Mouse (Mus musculus): ENCODE results near the gene Lrrc75a. TPM values are rescaled to one million over a fixed set of nuclear protein-coding genes. Genes with fewer than 3 reads are reported as not detected.

The Lrrc75a gene
- polyA plus RNA-seq, 1 experiment from 2014 or later, result 5.6 TPM

DNA sequence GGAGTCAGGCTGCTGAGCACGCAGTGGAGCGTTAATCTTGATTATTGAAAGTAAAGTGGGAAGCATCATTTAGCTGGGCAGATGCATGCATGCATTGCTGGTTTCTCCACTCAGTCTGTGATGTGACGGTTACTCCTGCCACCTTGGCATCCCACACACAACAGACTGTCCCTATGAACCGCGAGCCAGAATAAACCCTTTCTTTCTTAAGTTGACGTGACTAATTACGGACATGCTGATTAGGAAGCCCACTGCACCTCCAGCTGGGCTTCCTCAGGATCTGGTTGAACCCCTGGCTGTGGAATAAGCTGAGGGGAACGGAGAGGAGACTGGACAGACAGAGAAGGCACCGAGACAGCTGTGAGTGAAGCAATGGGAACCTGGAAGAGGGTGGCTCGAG lies 35.7 kb downstream of the Lrrc75a start:
- Histone ChIP-seq H3K27ac (ENCODE audit: low read length) (no peak overlapping the region), H3K27me3 (ENCODE audit: control insufficient read depth, insufficient read depth, low read length) (no peaks in the 10 kb centered on the region), H3K36me3 (ENCODE audit: control insufficient read depth, insufficient read depth, low read length) (0 out of 2 replicates have a peak, but pooled peaks cover 3% of the 10 kb centered on the region), H3K4me1 (ENCODE audit: control insufficient read depth, insufficient read depth, low read length) (peaks cover 7% of the 10 kb centered on the region), H3K4me2 (ENCODE audit: low read depth, low read length) (no peak overlapping the region), H3K9me3 (replicated peaks; ENCODE audit: control insufficient read depth, low read length) (no peaks in the 10 kb centered on the region), H3K9ac (ENCODE audit: low read length) (no peak overlapping the region), H3K4me3 (replicated peaks; ENCODE audit: low read length) (no peak overlapping the region)
- no peak for ATAC-seq (ENCODE audit: insufficient read depth, low FRiP score)
- 79% methylated on average over 10 of the region's 10 CpGs for WGBS

DNA sequence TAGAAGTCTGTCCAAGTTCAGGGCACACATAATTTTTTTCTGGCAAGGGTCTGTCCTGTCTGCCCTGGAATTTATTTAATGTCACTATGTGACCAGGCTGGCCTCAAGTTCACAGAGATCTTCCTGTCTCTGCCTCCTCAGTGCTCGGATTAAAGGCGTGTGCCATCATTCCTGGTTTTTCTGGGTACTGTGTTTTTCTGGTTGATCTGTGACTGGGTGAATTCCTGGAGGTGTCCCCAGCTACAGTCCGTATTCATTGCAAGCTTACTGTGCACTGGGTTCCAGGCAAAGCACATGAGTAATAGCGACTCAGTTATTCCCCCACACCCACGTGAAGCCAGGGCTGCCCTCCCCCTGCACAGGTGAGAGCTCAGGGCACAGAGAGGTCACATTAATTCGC lies 38.0 kb downstream of the Lrrc75a start:
- ATAC-seq (ENCODE audit: insufficient read depth, low FRiP score), result no peak
- 75% methylated on average over 6 of the region's 6 CpGs for WGBS
- no peaks in the 10 kb centered on the region for H3K9me3 ChIP-seq (replicated peaks; ENCODE audit: control insufficient read depth, low read length)

DNA sequence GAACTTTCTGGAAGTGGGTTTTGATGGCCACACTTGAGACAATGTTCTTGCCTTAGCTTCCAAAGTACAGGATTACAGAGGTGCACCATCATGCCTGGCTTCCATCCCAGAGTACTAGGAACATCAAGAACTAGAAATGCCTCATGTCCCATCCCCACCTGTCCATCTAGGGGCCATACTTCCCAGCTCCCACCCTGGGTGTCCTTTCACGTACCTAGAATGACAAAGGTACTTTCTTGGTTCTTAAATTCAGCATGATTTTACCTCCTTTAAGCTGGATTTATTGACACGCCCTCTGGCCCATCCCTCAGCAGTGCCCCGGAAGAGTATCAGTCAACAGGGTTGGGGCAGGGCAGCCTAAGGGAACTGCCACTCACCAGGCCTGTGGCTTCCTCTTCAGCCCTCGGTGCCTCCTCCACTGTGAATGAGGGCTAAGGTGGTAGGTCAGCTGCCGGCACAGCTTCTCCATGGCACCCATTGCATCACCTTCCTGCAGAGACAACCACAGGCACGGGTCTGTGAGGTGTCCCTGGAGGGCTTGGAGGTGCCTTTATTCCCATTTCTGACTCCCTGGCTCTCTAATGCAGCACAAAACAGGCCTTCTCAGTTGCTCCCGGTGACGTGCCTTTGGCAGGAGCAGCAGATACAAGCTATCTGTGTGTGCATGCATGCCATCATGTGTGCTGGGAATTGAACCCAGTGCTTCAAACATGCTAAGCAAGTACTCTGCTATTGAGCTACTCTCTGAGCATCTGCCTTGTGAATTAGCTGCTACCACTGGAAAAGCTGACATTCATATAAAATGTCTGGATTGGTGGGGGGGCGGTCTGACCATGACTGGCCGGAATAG lies 39.3 kb downstream of the Lrrc75a start:
- ATAC-seq (ENCODE audit: insufficient read depth, low FRiP score), result no peak
- 70% methylated on average over 10 of the region's 10 CpGs for WGBS
- H3K36me3 ChIP-seq (ENCODE audit: control insufficient read depth, insufficient read depth, low read length), result peaks cover 25% of the 10 kb centered on the region

More for the DNA sequence above, 38.0 kb downstream of the Lrrc75a start:
- no peak overlapping the region for H3K4me2 ChIP-seq (ENCODE audit: low read depth, low read length)
- no peak overlapping the region for H3K27ac ChIP-seq (ENCODE audit: low read length)
- H3K4me1 ChIP-seq (ENCODE audit: control insufficient read depth, insufficient read depth, low read length), result peaks cover 13% of the 10 kb centered on the region
- no peak overlapping the region for H3K4me3 ChIP-seq (replicated peaks; ENCODE audit: low read length)
- H3K27me3 ChIP-seq (ENCODE audit: control insufficient read depth, insufficient read depth, low read length), result no peaks in the 10 kb centered on the region
- peaks cover 21% of the 10 kb centered on the region for H3K36me3 ChIP-seq (ENCODE audit: control insufficient read depth, insufficient read depth, low read length)
- H3K9ac ChIP-seq (ENCODE audit: low read length), result no peak overlapping the region

DNA sequence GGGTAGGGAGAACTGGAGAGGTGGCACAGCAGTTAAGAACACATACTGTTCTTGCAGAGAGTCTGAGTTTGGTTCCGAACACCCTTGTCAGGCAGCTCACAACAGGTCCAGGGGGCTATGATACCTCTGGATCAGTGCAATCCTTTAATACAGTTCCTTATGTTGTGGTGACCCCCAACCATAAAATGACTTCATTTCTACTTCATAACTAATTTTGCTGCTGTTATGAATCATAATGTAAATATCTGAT lies 40.4 kb downstream of the Lrrc75a start:
- ATAC-seq (ENCODE audit: insufficient read depth, low FRiP score), result no peak
- Histone ChIP-seq H3K4me1 (ENCODE audit: control insufficient read depth, insufficient read depth, low read length) (peaks cover 22% of the 10 kb centered on the region), H3K9ac (ENCODE audit: low read length) (no peak overlapping the region), H3K4me2 (ENCODE audit: low read depth, low read length) (no peak overlapping the region), H3K9me3 (replicated peaks; ENCODE audit: control insufficient read depth, low read length) (no peaks in the 10 kb centered on the region), H3K36me3 (ENCODE audit: control insufficient read depth, insufficient read depth, low read length) (peaks cover 25% of the 10 kb centered on the region), H3K27ac (ENCODE audit: low read length) (no peak overlapping the region), H3K4me3 (replicated peaks; ENCODE audit: low read length) (no peak overlapping the region), H3K27me3 (ENCODE audit: control insufficient read depth, insufficient read depth, low read length) (no peaks in the 10 kb centered on the region)
- WGBS, result 89% methylated on average over 1 of the region's 1 CpGs

More for the DNA sequence above, 39.3 kb downstream of the Lrrc75a start:
- no peak overlapping the region for H3K4me2 ChIP-seq (ENCODE audit: low read depth, low read length)
- H3K27me3 ChIP-seq (ENCODE audit: control insufficient read depth, insufficient read depth, low read length), result no peaks in the 10 kb centered on the region
- no peak overlapping the region for H3K4me3 ChIP-seq (replicated peaks; ENCODE audit: low read length)
- peaks cover 23% of the 10 kb centered on the region for H3K4me1 ChIP-seq (ENCODE audit: control insufficient read depth, insufficient read depth, low read length)
- no peak overlapping the region for H3K9ac ChIP-seq (ENCODE audit: low read length)
- H3K27ac ChIP-seq (ENCODE audit: low read length), result no peak overlapping the region
- no peaks in the 10 kb centered on the region for H3K9me3 ChIP-seq (replicated peaks; ENCODE audit: control insufficient read depth, low read length)

DNA sequence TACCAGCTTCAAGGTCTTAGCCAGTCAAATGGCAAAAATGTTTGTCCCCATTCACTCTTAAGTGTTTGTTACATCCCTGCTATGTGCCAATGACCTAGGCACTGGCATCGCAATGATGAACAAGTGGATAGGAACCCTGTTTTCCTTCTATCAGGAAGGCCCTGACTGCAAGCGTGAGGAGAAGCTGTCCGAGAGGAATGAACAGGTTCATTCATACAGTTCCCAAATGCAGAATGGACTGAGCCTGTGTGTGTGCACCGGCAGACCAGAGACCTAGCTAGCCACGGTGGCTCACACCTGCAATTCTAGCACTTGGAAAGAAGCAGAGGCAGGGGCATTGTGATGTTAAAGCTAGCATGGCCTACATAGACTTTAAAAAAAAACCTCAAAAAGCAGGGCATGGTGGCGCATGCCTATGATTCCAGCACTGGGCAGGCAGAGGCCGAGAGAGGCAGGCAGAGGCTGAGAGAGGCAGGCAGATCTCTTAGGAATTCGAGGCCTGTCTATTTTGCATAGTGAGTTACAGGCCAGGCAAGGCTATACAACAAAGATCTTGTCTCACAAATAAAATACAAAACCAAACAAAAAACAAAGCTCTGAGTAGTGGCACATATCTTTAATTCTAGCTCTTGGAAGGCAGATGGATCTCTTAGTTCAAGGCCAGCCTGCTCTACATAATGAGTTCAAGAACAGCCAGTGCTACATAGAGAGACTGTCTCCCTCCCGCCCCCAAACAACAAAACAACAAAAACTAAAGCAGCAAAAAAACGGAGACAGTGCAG lies 41.0 kb downstream of the Lrrc75a start:
- ATAC-seq (ENCODE audit: insufficient read depth, low FRiP score), result no peak
- H3K4me3 ChIP-seq (replicated peaks; ENCODE audit: low read length), result no peak overlapping the region
- H3K27ac ChIP-seq (ENCODE audit: low read length), result no peak overlapping the region
- H3K9me3 ChIP-seq (replicated peaks; ENCODE audit: control insufficient read depth, low read length), result no peaks in the 10 kb centered on the region
- no peak overlapping the region for H3K4me2 ChIP-seq (ENCODE audit: low read depth, low read length)
- WGBS, result 65% methylated on average over 10 of the region's 10 CpGs
- peaks cover 25% of the 10 kb centered on the region for H3K36me3 ChIP-seq (ENCODE audit: control insufficient read depth, insufficient read depth, low read length)
- H3K4me1 ChIP-seq (ENCODE audit: control insufficient read depth, insufficient read depth, low read length), result peaks cover 22% of the 10 kb centered on the region
- H3K9ac ChIP-seq (ENCODE audit: low read length), result no peak overlapping the region
- H3K27me3 ChIP-seq (ENCODE audit: control insufficient read depth, insufficient read depth, low read length), result no peaks in the 10 kb centered on the region

DNA sequence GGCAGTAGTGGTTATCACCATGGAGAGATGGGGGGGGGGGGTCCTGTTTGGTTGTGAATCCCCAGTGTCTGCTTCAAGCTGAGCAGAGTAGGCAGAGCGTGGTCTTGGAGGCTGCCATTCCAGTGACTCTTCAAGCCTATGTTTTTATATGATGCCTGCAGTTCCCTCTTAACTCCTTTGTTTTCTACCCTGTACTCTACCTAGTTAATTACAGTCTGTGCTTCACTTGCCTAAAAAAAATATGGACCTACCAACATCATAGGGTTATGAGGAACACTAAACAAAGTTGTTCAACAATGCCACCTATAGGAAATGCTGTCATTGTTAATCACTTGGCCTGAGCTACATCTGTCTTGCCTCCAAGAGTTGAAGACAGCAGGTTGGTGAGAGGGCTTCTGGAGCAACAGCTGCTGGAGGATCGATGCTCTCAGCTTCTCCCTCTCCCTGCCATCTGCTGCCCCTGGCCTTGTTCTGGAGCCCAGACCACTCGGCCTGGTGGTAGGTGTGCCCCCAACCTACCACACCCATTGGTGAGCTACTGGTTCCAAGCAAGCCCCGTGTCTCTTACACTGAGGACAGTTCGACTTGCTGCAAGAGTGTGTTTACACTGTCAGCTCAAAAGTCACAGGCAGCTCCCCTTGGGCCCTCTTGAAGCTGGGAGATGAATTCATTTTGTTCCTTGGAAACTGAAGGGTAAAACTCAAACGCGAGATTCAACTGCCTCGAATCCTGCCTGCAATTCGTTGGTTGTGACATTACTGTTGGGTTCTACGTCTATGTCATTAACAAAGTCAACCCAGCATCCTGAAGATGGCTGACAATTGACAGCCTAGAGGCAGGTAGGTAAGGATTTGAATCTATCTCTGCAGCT lies 41.8 kb downstream of the Lrrc75a start:
- Histone ChIP-seq H3K9ac (ENCODE audit: low read length) (peak overlapping the region; percentile 60; the same call in 1 of the 2 replicates), H3K36me3 (ENCODE audit: control insufficient read depth, insufficient read depth, low read length) (peaks cover 25% of the 10 kb centered on the region), H3K9me3 (replicated peaks; ENCODE audit: control insufficient read depth, low read length) (no peaks in the 10 kb centered on the region), H3K27ac (ENCODE audit: low read length) (no peak overlapping the region), H3K4me2 (ENCODE audit: low read depth, low read length) (no peak overlapping the region), H3K27me3 (ENCODE audit: control insufficient read depth, insufficient read depth, low read length) (no peaks in the 10 kb centered on the region), H3K4me3 (replicated peaks; ENCODE audit: low read length) (no peak overlapping the region), H3K4me1 (ENCODE audit: control insufficient read depth, insufficient read depth, low read length) (peaks cover 27% of the 10 kb centered on the region)
- 45% methylated on average over 10 of the region's 10 CpGs for WGBS
- ATAC-seq (ENCODE audit: insufficient read depth, low FRiP score), result no peak

DNA sequence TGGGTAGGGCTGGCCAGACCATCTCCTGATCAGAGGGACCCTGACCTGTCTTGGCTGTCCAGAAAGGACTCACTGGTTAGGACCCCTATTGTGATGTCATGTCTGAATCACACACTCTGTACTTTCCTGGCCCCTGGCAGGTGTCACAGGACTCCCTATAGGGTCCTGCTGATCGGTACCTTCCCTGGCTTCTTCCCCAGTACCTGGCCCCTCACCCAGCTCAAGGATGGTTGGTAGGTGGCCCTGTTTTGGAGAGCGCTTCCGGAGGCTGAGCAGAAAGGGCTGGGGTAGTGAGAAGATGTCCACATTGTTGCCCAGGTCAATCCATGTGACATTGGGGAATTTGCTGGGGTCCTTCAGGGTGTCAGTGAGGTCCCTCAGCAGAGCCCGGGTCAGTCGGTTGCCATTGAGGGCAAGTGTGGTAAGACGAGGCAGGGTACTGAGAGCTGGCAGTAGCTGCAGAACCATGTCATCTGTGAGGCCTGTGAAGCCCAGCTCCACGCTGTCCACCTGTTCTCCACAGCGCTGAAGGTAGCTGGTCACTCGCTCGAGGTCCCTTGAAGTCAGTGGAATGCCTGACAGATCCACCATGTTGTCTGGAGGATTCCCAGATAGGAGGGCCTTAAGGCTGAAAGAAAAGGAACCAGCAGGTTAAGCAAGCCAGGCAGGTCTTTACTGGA lies 42.6 kb downstream of the Lrrc75a start:
- no peaks in the 10 kb centered on the region for H3K9me3 ChIP-seq (replicated peaks; ENCODE audit: control insufficient read depth, low read length)
- 44% methylated on average over 10 of the region's 10 CpGs for WGBS
- H3K9ac ChIP-seq (ENCODE audit: low read length), result peak overlapping the region; percentile 60
- ATAC-seq (ENCODE audit: insufficient read depth, low FRiP score), result no peak
- H3K36me3 ChIP-seq (ENCODE audit: control insufficient read depth, insufficient read depth, low read length), result peaks cover 25% of the 10 kb centered on the region
- peaks cover 27% of the 10 kb centered on the region for H3K4me1 ChIP-seq (ENCODE audit: control insufficient read depth, insufficient read depth, low read length)
- H3K4me2 ChIP-seq (ENCODE audit: low read depth, low read length), result peak overlapping the region; percentile 64
- H3K27me3 ChIP-seq (ENCODE audit: control insufficient read depth, insufficient read depth, low read length), result no peaks in the 10 kb centered on the region
- peak overlapping the region; percentile 31 for H3K27ac ChIP-seq (ENCODE audit: low read length)
- H3K4me3 ChIP-seq (replicated peaks; ENCODE audit: low read length), result 0 out of 2 replicates have a peak overlapping the region, but pooled peaks have one; percentile 61

DNA sequence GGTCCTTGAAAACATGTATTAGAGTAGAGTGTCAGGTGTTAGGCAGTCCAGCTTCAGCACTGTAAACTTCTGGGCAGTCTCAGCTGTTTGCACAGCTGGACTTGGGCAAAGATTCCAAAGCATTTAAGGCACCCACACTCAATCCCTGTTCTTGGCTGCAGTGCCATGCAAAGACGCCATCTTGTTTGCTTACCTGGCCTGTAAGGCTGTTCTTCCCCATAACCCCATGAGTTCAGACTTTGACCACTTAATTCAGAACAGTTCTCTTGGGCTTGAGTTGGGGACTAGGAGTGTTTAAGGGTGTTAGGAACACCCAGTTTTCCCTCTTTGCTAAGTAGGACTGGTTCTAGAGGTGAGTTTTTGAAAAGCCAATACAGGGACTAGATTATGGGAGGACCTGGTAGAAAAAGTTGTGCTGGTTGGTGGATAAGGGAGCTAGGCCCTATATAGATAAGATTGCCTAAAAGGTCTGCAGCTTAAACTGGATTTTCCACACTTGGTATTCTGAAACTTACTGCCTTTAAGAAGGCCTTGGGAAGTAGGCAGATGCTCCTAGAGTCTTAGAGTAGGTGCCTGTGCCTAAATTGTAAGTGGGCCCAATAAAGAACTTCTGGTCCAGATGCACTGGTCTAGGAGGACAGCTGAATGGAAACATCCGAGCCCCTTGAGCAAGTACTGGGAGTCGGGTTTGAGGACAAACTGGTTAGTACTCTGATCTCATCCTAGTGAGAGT lies 43.3 kb downstream of the Lrrc75a start:
- H3K9ac ChIP-seq (ENCODE audit: low read length), result peak overlapping the region; percentile 60
- peak overlapping the region; percentile 61; the same call in 1 of the 2 replicates for H3K4me3 ChIP-seq (replicated peaks; ENCODE audit: low read length)
- peak overlapping the region; percentile 64 for H3K4me2 ChIP-seq (ENCODE audit: low read depth, low read length)
- ATAC-seq (ENCODE audit: insufficient read depth, low FRiP score), result no peak
- H3K27ac ChIP-seq (ENCODE audit: low read length), result peak overlapping the region; percentile 31; the same call in 1 of the 2 replicates
- no peaks in the 10 kb centered on the region for H3K27me3 ChIP-seq (ENCODE audit: control insufficient read depth, insufficient read depth, low read length)
- H3K36me3 ChIP-seq (ENCODE audit: control insufficient read depth, insufficient read depth, low read length), result peaks cover 25% of the 10 kb centered on the region
- 32% methylated on average over 3 of the region's 3 CpGs for WGBS
- H3K9me3 ChIP-seq (replicated peaks; ENCODE audit: control insufficient read depth, low read length), result no peaks in the 10 kb centered on the region
- peaks cover 27% of the 10 kb centered on the region for H3K4me1 ChIP-seq (ENCODE audit: control insufficient read depth, insufficient read depth, low read length)

Data from stomach, embryonic 16.5 days (tissue).